Mouse (Mus musculus) limb, embryonic 14.5 days (tissue): ENCODE measurements around the gene Abca3. TPM values are rescaled to one million over a fixed set of nuclear protein-coding genes. Genes with fewer than 3 reads are reported as not detected.

Experiments
- ATAC-seq: fragments of 200-750 bp; cut with Nextera tagmentation; 2 replicates; pipeline ENCODE4 v1.8.0; 2017; ENCODE audit warnings: low read depth, moderate number of reproducible peaks, moderate TSS enrichment; ENCODE audit not compliant: low FRiP score
- DNase-seq: peaks from one replicate; pipeline ENCODE4 v3.0.0-alpha.2; 2015; ENCODE audit warnings: low spot score
- H3K27ac ChIP-seq: fragments of 300-500 bp; sonication (generic); replicated peaks from 2 replicates; pipeline ENCODE4 v1.5.1; 2014; ENCODE audit warnings: low read depth, mild to moderate bottlenecking, low read length, moderate library complexity, mixed read lengths
- H3K27me3 ChIP-seq: fragments of 300-500 bp; sonication (generic); 2 replicates; pipeline ENCODE4 v1.6.1; 2014; ENCODE audit warnings: low read length, mixed read lengths; ENCODE audit not compliant: control insufficient read depth, insufficient read depth
- H3K36me3 ChIP-seq: fragments of 300-500 bp; sonication (generic); 2 replicates; pipeline ENCODE4 v1.6.1; 2014; ENCODE audit warnings: mild to moderate bottlenecking, low read length, moderate library complexity, mixed read lengths; ENCODE audit not compliant: control insufficient read depth, insufficient read depth
- H3K4me1 ChIP-seq: fragments of 300-500 bp; sonication (generic); 2 replicates; pipeline ENCODE4 v1.6.1; 2014; ENCODE audit warnings: antibody characterized with exemption, low read length, mixed read lengths; ENCODE audit not compliant: control insufficient read depth, insufficient read depth
- H3K4me2 ChIP-seq: fragments of 300-500 bp; sonication (generic); replicated peaks from 2 replicates; pipeline ENCODE4 v1.6.1; 2014; ENCODE audit warnings: low read depth, mild to moderate bottlenecking, low read length, moderate library complexity; ENCODE audit not compliant: severe bottlenecking
- H3K4me3 ChIP-seq: fragments of 300-500 bp; sonication (generic); replicated peaks from 2 replicates; pipeline ENCODE4 v1.5.1; 2014; ENCODE audit warnings: low read length
- H3K9ac ChIP-seq: fragments of 300-500 bp; sonication (generic); 2 replicates; pipeline ENCODE4 v1.6.1; 2014; ENCODE audit warnings: mild to moderate bottlenecking, low read depth, low read length, moderate library complexity; ENCODE audit not compliant: severe bottlenecking
- H3K9me3 ChIP-seq: fragments of 300-500 bp; sonication (generic); 2 replicates; pipeline ENCODE4 v1.6.1; 2016; ENCODE audit warnings: low read length; ENCODE audit not compliant: control insufficient read depth
- POLR2A ChIP-seq: fragments of 200-500 bp; IDR thresholded peaks from 2 replicates; pipeline ENCODE4 v1.8.0; 2012; ENCODE audit warnings: inconsistent platforms, mild to moderate bottlenecking, moderate library complexity, borderline replicate concordance; ENCODE audit not compliant: insufficient read depth, insufficient read length; ENCODE audit errors: extremely low read depth
- WGBS: fragments of 180-500 bp; shearing (Covaris S2); extraction: QIAGEN DNeasy Blood & Tissue Kit; methylation state at CpG from one replicate; pipeline ENCODE4 v1.1.7; 2014; 5-methylcytosine and 5-hydroxymethylcytosine counted together
- polyA plus RNA-seq, 2 experiments: library from polyadenylated mRNA; depleted of rRNA in 1 of 2; stranded (reverse) in 1 of 2; unstranded in 1 of 2; fragments of >200 nt; fragmentation: Nextera tagmentation in 1 of 2; extraction: Ambion mirVana in 1 of 2; gene quantifications; 2 replicates each; pipeline versions ENCODE4 v1.2.1 to v1.2.3; 2012 to 2014

Abca3 gene
- polyA plus RNA-seq, 2 experiments = 9.0 to 12.4 TPM

GRCm38 (mm10) chr17:24355284-24355683 lies 3.5 kb downstream of the Abca3 start:
- Histone ChIP-seq H3K4me1 (0 out of 2 replicates have a peak, but pooled peaks cover 7% of the 10 kb centered on the region), H3K27me3 (peaks cover 9% of the 10 kb centered on the region), H3K9me3 (no peaks in the 10 kb centered on the region), H3K4me3 (no peak overlapping the region), H3K4me2 (no peak overlapping the region), H3K9ac (no peak overlapping the region), H3K27ac (no peak overlapping the region), H3K36me3 (no peaks in the 10 kb centered on the region)
- WGBS = 85% methylated on average over 8 of the region's 8 CpGs
- ATAC-seq (no peak), DNase-seq (no peak)
- no peak for TF ChIP-seq POLR2A

DNA sequence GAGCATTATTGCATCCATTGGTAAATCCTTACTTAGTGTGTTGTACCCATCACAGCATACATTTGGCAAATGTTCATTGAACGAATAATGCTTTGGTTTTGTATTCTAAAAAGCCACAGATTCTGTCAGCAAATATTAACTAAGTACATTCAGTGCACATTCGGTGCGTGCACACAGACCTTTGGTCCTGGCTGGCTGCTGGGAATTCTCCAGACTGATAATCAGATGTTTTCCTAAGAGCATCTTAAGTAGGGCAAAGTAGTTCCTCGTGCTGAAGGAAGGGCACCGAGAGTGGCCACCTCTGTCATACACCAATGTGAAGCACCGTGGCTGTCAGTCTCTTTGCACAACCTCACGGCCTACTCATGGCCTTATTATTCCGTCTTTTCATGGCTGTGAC lies 7.3 kb downstream of the Abca3 start:
- Histone ChIP-seq H3K27me3 (no peaks in the 10 kb centered on the region), H3K4me3 (no peak overlapping the region), H3K9me3 (no peaks in the 10 kb centered on the region), H3K36me3 (no peaks in the 10 kb centered on the region), H3K4me1 (no peaks in the 10 kb centered on the region), H3K27ac (no peak overlapping the region), H3K9ac (no peak overlapping the region), H3K4me2 (no peak overlapping the region)
- ATAC-seq = no peak
- DNase-seq = no peak
- 92% methylated on average over 8 of the region's 8 CpGs for WGBS
- TF ChIP-seq POLR2A = no peak

GRCm38 (mm10) chr17:24359903-24360302 lies 8.2 kb downstream of the Abca3 start:
- Histone ChIP-seq H3K4me1 (no peaks in the 10 kb centered on the region), H3K4me2 (no peak overlapping the region), H3K27ac (no peak overlapping the region), H3K4me3 (no peak overlapping the region), H3K9me3 (no peaks in the 10 kb centered on the region), H3K36me3 (no peaks in the 10 kb centered on the region), H3K27me3 (no peaks in the 10 kb centered on the region), H3K9ac (no peak overlapping the region)
- no peak for TF ChIP-seq POLR2A
- ATAC-seq (no peak), DNase-seq (no peak)
- 68% methylated on average over 2 of the region's 2 CpGs for WGBS

- WGBS = 80% methylated on average over 8 of the region's 8 CpGs
- Histone ChIP-seq H3K27me3 (no peaks in the 10 kb centered on the region), H3K4me3 (no peak overlapping the region), H3K36me3 (no peaks in the 10 kb centered on the region), H3K4me1 (no peaks in the 10 kb centered on the region), H3K27ac (no peak overlapping the region), H3K9ac (no peak overlapping the region), H3K4me2 (no peak overlapping the region), H3K9me3 (no peaks in the 10 kb centered on the region)
- DNase-seq (no peak), ATAC-seq (no peak)
- no peak for TF ChIP-seq POLR2A
Observed at GRCm38 (mm10) chr17:24360841-24361240, 9.1 kb downstream of the Abca3 start.

DNA sequence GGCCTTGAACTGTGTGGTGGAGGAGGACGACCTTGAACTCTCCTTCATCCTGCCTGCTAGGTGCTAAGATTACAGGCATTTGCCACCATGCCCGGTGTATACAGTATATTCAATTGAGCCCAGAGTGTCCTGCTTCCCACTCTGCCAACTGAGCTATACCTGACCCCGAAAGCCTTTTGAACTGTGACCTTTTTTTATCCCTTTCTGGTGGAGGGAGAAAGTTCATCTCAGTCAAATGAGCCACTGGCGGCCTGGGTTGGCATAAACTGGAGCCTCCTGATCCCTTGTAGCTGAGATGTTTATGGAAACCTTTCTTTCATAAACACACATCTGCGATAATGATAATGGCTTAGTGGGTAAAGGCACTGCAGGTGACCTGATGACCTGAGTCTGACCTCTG lies 9.5 kb downstream of the Abca3 start:
- WGBS = 85% methylated on average over 5 of the region's 5 CpGs
- Histone ChIP-seq H3K4me3 (no peak overlapping the region), H3K4me2 (no peak overlapping the region), H3K4me1 (no peaks in the 10 kb centered on the region), H3K9ac (no peak overlapping the region), H3K9me3 (no peaks in the 10 kb centered on the region), H3K36me3 (no peaks in the 10 kb centered on the region), H3K27ac (no peak overlapping the region), H3K27me3 (no peaks in the 10 kb centered on the region)
- no peak for ATAC-seq
- no peak for TF ChIP-seq POLR2A
- no peak for DNase-seq

- H3K9ac ChIP-seq = no peak overlapping the region
- no peaks in the 10 kb centered on the region for H3K27me3 ChIP-seq
- TF ChIP-seq POLR2A = no peak
- H3K4me3 ChIP-seq = no peak overlapping the region
- no peaks in the 10 kb centered on the region for H3K4me1 ChIP-seq
- H3K27ac ChIP-seq = no peak overlapping the region
- no peaks in the 10 kb centered on the region for H3K9me3 ChIP-seq
- DNase-seq (no peak), ATAC-seq (no peak)
- no peak overlapping the region for H3K4me2 ChIP-seq
- H3K36me3 ChIP-seq = no peaks in the 10 kb centered on the region
- 68% methylated on average over 9 of the region's 9 CpGs for WGBS
Observed at GRCm38 (mm10) chr17:24362527-24362926, 10.8 kb downstream of the Abca3 start.
